Mouse (Mus musculus): ENCODE data around the gene Cct5.
A peak's percentile ranks its signal among the peaks of the same experiment; 100 is the strongest.
"Not testable (repeated sequence)": the region's sequence is repeated elsewhere in the genome, so short reads cannot be mapped to it uniquely, and the experiment has no call there.

The Cct5 gene

DNA sequence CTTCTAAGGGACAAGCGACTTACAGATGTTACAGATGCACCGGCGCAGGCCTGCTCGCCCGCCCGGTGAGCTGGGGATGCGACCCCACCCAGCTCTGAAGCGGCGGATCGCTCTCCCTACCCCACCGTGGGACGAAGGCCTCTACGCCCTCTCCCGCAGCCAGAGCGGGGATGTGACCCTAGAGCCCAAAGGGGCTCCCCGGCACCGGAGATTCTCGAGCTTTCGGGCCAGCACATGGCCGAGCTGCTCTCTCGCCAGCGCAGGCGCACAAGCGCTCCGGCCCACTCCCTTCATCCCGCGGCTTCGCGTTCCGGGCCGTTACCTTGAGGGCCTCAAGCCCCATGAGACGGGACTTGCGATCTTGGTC is 342 bp downstream of the Cct5 start:
- DNase-seq (ENCODE audit: low read depth, low spot score), result no peak

DNA sequence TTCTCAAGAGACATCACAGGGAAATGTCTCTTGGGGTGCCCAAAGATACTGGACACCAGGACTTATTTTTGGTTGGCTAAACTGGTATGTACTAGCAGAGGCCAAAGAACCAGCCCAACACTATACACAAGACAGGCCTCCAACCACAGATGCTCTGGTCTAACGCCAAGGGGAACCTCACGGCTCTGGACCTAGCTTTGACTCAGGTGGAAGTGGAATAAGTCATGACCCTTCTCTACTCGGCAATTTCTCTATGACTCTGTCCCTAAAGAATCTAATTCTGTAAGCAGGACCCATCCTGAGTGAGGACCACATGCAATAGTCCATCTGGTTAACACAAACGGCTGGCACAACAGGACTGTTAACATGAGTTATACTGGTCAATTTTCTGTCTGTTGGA is 1.8 kb downstream of the Cct5 start:
- DNase-seq (ENCODE audit: low read depth, low spot score), result no peak

DNA sequence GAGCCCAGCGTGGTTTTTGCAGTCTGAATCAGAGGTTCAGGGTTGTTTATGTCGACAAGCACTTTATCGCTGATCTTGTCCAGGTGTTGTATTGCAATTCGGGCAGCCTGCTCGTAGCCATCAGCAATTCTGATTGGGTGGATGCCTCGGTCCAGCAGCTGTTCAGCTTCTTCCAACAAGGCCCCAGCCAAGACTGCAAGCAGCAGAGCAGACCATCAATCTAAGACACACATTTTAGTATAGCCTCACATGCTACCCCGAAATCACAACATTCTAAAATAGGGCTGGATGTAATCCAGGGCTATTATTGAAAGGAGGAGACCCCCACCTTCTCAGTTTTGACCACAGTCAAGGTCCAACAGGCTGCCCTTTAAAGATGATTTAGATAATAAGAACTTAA is 6.0 kb downstream of the Cct5 start:
- no peak for DNase-seq (ENCODE audit: low read depth, low spot score)

DNA sequence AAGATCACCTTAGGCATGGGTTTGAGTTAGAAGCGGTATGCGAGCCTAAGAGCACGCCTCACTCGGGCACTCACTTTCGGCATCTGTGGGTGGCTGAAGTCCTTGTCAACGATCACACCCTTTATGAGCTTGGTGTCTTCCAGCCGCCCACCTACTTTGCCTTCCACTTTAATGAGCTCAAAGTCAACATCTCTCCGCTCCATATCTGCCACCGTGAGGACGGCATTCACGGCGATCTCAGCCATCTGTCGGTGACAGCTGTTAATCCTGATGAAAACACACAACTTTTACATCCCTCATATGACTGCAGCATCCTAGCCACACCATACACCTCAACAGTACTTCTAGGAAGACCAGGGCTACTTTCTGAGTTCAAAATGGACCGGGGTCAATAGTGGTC is 7.3 kb downstream of the Cct5 start:
- no peak for DNase-seq (ENCODE audit: low read depth, low spot score)

DNA sequence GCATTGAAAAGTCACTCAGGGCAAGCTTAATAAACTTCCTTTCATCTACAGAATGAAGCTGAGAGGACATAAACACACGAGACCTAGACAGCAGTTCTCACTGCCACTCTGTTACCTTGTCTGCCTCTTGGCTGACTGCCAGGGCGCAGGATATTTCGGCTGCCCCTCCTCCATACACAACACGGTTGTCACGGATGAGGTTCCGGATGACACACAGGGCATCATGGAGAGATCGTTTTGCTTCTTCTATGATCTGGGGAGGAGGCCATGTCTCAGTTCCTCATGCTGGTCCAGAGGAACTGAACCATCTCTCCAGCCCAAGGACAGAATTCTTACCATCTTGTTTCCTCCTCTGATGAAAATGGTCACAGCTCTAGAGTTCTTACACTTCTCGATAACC is 9.1 kb downstream of the Cct5 start:
- no peak for DNase-seq (ENCODE audit: low read depth, low spot score)

DNA sequence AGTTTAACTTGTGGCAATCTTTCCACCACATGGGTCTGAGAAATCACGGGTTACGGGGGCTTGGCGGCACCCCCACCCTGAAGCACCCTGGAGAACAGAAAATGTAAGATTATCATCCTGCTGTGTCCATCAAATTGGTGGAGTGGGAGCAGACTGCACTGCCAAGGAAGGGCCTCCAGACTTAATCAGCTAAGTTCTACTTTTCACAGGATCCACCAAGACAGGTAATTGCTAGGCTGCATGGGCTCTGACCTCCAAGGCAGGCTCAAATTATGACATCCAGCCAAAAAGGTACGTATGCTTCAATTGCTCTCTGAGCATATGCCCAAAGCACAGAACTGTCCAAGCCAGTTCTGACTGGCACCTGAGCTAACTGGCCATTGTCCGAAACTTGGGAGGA is 11.4 kb downstream of the Cct5 start:
- no peak for DNase-seq (ENCODE audit: low read depth, low spot score)

DNA sequence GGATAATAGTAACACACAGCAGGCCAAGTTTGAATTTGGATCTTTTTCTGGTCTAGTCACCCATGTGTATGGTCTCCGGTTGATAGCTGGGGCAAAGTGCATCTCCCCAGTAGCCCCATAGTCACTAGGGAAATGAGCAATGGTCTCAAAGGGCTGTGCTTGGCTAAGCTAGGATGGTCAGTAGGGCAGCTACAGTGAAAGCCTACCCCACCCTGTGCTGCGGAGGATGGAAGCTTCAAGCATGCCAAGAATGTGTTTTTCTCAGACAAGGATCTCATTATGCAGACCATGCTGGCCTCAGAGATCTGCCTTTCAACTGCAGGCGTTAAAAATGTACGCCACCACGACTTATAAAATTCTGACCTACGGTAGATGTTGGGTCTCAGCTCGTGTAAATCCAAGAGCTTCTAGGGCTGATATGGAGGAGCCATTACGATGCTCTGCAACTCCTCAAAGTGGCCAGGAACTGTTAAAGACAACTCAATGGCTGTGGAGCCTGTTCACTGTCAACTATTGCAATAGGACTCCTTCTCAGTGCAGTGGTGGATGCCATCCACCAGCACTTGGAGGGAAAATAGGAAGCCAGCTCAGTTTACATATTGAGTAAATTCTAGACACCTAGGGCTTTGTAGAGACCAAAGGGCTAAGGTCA is 12.5 kb downstream of the Cct5 start:
- no peak for DNase-seq (ENCODE audit: low read depth, low spot score)

DNA sequence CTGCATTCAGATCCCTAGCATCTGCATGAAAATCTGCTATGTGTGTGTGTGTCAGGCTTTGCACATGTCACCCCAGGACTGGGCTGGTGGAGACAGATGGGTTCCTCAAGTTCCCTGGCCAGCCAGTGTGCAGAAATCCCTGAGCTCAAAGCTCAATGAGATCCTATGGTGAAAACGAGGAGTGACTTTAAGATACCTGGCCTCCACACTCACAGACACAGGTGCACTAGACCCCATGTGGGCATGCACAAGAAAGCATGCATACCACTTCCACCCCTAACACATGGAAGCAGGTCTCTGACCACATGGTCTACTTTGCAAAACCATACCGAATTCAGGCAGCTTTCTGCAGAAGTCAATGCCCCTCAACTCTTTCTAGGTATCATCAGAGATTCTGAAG is 13.8 kb downstream of the Cct5 start:
- DNase-seq (ENCODE audit: low read depth, low spot score), result no peak

DNA sequence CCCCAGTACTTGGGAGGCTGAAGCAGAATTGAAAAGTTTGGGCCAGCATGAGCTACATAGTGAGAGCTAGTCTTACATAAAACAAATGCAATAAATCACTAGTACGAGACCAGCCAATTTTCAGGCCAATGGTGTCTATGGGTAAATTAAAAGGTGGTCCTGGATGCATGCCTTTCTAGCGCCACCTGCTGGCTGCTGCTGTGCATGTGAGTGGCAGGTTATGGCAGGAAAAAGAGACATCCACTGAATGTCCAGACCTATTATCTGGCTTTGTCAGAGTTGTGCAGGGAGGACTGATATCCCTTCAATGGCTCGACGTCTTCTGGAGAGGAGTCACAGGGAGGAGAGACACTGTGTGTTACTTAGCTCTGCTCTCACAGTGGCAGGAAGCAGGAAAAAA is 15.1 kb downstream of the Cct5 start:
- peak; percentile 47 for DNase-seq (ENCODE audit: low read depth, low spot score)

DNA sequence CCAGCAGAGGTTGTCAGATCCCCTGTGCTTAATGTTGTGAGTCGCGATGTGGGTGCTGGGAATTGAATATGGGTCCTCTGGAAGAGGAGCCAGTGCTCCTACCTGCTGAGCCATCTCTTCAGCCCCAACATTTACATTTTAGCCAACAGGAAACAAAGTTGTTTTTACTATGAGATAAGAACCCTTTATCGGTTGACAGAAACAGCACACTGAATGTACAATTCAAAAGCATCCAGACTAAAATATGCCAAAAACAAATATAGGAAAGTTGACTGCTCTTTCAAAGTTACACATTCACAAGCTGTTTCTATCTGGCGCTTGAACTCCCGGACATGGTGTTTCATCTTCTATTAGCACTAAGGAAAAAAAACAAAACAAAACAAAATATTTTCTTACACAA is 15.5 kb downstream of the Cct5 start:
- DNase-seq (ENCODE audit: low read depth, low spot score), result no peak

DNA sequence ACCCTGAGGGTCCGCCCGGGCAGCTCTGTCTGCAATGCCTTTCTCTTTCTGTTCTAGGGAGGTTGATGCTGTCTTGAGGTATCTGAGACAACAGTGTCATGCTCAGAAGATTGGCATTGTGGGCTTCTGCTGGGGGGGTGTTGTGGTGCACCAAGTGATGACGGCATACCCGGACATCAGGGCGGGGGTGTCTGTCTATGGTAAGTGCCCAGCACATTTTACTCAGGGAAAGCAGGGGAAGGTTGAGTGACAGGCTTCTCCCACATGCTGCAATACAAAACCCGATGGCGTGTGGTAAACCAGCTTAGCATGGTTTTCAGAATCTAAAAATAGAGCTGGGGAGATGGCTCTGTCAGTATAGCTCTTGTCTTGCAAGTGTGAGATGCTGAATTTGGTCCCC is 16.4 kb downstream of the Cct5 start:
- no peak for DNase-seq (ENCODE audit: low read depth, low spot score)

DNA sequence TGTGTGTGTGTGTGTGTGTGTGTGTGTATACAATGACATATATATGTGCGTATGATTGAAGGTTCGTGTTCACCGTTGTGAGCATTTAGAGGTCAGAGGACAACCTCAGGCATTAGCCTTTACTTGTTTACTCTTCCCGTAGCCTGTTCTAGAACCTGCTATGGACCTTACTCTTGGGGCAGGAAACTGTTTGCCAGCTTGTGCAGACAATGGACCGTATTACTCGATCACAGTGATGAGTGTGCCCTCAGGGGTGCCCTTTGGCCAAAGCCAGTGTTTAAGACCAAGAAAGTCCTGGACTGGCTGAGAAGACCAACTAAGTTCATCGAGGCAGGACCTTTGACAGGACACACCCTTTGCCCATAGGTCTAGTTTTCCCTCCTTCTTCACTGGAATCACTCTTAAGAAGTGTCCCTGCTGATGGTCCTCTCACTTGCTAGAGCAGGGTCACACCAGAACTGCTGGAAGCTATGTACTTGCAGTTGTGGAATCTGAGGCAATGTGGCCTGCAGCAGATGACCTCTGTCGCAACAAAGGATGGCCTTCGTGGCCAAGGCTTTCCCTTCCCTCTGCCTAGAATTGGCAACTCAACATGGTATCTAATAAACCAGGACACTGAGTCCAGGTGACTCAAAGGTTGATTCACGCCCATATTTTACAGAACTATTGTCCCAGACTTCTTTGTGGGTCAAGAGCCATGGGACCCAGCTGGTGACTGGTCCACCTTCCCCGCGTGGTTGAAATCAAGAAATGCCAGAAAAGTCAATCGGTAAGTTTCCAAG is 18.1 kb downstream of the Cct5 start:
- no peak for DNase-seq (ENCODE audit: low read depth, low spot score)

DNA sequence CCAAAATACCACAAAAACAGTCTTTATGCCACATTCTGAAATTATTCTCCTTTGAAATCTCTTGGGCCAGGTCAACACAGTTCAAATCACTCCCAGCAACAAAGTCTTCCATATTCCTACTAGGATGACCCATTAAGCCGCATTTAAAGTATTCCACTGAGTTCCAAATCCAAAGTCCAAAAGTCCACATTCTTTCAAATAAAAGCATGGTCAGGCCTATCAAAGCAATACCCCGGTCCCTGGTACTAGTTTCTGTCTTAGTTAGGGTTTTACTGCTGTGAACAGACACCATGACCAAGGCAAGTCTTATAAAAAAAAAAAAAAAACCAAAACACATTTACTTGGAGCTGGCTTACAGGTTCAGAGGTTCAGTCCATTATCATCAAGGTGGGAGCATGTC is 20.5 kb downstream of the Cct5 start:
- not testable (repeated sequence) for DNase-seq (ENCODE audit: low read depth, low spot score)

DNA sequence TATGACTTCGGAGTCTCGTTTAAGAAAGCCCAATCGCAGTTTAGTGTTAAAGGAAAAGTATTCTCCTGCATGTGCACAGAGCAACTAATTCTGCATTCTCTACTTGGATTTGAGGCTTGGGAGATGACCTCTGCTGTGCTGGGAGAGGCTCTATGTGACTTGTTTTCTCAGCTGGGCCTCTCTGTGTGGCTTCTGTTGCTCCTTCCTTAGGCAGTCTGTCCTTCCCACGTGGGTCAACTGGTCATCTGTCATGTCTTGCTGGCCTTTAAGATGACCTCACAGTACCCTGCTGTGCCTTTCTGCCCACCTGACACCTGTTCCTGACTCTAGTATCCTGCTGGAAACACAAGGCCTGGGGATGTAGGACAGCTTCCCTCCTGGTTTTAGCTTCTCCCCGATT is 25.5 kb downstream of the Cct5 start:
- no peak for DNase-seq (ENCODE audit: low read depth, low spot score)

DNA sequence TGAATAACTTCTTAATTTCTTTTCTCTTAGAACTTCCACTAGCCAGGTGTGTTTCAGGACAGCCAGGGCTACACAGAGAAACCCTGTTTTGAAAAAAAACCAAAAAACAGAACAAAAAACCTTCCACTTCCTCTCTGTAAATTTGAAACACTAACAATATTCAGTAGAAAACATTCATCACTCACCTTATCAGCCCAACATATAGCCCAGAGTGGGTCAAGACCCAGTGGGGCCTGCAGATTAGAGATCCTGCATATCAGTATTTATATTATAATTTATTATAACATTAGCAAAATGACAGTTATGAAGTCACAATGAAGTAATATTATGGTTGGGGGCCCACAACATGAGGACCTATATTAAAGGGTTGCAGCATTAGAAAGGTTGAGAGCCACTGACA is 27.9 kb downstream of the Cct5 start:
- DNase-seq (ENCODE audit: low read depth, low spot score), result no peak

DNA sequence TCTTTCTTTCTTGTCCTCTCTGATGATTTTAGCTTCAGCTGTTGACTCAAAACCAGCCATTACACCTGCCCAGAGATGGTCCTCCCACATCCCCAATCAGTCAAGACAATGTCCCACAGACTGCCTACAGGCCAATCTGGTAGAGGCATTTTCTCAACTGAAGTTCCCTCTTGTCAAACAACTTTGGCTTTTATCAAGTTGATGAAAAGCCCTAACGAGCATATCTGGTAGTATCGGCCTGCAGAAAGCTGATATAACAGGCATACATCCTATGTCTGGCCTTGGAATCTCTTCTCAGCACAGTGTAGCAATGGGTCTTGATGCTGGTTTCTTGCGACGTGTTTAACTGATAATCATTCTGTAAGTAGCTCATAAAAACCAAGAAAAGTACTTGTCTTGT is 28.3 kb downstream of the Cct5 start:
- DNase-seq (ENCODE audit: low read depth, low spot score), result no peak

DNA sequence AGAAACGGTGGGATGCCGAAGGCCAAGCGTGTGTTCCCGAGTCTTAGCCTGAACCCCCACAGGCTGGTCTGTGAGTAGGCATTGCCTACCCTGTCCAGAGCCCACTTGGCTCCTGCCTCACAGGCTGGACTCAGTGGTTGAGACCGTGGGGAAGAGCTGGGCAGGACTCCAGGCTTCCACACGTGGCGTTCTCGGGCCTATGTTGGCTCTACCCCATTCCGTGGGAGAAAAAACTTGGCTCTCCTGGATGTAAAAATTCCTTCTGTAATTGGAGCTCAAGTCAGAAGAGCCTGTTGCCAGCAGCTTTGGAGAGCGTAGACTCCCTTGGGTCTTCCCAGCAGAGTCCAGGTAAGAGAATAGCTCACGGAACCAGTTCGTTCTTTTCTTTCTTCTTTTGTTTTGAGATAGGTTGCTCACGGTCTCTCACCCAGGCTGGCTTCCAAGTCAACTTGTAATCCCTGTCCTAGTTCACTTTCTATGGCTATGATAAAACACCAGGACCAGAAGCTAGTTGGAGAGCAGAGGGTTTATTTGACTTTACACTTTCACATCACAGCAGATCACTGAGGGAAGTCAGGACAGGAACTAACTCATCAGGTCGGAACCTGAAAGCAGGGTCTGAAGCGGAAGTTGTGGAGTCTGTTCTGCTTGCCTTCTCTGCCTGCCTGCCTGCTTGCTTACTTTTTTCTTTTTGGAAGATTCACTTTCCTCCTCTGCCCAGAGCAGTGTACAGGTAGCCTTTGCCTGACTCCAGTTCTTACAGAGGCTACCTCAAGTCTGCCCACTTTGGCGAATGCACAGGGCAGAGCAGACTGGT is 29.5 kb downstream of the Cct5 start:
- DNase-seq (ENCODE audit: low read depth, low spot score), result no peak

DNA sequence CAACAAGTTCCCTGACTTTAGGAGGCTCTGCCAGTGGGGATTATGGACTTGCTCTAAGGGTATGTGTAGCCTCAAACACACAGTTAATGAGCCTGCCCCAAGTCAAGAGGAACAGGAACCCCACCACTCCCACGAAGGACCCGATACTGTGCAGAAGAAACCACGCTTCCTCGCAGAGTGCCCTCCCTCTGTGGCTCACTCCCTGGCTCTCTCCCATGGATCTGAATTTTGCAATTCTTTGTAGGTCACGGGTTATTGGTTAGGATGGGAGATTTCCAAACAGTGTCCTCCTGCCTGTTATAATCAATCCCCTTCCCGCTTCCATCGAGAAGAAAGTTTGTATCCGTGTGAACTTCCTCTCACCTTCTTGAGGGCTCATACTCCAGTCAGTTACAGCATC is 30.6 kb downstream of the Cct5 start:
- no peak for DNase-seq (ENCODE audit: low read depth, low spot score)

DNA sequence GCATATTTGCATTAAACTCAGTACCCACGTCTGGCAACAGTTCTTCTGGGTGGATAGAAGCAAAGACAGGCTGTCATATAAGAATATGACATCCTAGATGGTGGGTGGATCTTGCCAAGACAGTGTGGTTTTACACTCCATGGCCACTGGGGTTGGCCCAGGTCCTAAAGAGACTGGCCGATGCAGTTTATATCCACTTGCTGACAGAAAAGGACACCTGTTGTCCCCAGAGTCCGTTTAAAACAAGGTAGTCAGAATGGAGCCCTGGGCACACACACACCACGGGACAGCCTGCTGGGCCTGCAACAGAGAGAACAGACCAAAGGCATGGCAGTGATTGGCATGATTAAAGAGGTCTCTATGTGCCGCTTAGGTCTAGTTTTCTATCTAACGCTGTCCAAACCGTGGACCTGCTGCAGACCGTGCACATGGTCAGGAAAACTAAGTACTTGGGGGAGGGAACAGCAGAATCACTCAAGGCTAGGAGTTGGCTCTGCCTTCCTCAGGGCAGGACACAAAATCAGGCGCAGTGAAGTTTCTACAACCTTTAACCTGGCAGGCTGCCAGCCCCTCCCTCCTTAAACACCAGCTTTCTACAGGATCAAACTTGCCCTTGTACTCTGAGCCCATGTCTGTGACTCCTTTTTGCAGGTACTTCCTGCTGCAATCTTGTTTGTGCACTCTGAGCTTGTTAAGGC is 32.1 kb downstream of the Cct5 start:
- DNase-seq (ENCODE audit: low read depth, low spot score), result no peak

DNA sequence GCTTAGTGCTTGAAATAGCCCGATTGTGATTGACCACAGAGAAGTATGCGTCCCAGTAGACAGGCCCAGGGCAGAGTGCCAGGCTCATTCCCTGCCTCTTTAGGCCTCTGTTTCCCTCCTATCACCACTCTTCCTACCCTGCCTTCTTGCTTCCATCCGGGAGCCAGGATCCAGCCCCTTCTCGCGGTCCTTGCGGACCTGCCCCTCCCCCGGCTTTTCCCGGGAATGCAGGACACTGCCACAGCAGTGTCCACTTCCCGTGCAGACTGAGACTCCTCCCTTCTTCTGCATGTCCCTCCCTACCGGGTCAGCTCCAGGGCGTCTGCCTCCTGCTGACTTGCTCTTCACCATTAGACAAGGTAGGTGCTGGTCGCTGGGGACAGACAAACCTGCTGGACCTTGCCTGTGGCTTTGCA is 33.0 kb downstream of the Cct5 start:
- no peak for DNase-seq (ENCODE audit: low read depth, low spot score)

DNA sequence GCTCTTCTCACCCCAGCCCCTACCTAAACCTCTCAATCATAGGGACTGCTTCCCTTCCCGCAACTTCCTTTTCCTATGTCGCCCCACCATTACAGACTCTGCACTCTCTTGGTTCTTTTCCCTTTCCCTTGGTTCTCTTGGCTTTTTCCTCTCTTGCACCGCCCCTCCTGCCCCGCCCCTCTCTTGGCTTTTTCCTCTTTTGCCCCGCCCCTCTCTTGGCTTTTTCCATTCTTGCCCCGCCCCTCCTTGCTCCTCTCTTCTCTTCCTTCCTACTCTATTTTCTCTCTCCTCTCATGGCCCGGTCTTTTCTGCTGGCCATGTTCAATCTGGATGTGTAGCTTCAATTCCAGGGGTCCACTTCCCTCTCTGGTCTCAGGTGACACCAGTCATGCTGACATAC is 34.2 kb downstream of the Cct5 start:
- no peak for DNase-seq (ENCODE audit: low read depth, low spot score)

DNA sequence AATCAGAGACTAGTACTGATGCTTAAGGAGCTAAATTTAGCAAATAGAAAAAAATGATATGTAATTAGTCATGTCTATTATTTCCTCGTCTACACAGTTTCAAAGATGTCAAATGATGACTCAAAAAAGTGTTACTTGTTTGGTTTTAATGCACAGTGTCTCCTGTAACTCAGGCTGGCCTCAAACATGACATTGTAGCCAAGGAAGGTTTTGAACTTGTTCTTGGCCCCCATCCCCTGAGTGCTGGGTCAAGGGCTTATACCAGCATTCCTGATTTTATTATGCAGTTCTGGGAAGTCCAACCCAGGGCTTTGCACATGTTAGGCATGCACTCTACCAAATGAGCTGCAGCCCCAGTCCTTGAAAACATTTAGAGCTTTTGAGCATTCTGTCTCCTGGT is 35.8 kb downstream of the Cct5 start:
- DNase-seq (ENCODE audit: low read depth, low spot score), result no peak

Data from brain, embryonic 18.5 days (tissue).